Mouse (Mus musculus) testis, adult 2 months (tissue): ENCODE measurements around the gene Mpg. TPM values are rescaled to one million over a fixed set of nuclear protein-coding genes. Genes with fewer than 3 reads are reported as not detected.
"Not testable (repeated sequence)": the region's sequence is repeated elsewhere in the genome, so short reads cannot be mapped to it uniquely, and the experiment has no call there.

Experiments
- H3K27ac ChIP-seq: fragments of 200-500 bp; 2 replicates; pipeline ENCODE4 v1.5.1; 2012; ENCODE audit warnings: low read depth, low read length; ENCODE audit not compliant: control insufficient read depth, insufficient read depth
- H3K27me3 ChIP-seq: fragments of 200-500 bp; 2 replicates; pipeline ENCODE4 v1.6.1; 2012; ENCODE audit warnings: mild to moderate bottlenecking, low read length, moderate library complexity; ENCODE audit not compliant: control insufficient read depth, insufficient read depth
- H3K36me3 ChIP-seq: fragments of 200-500 bp; 2 replicates; pipeline ENCODE4 v1.6.1; 2012; ENCODE audit warnings: mild to moderate bottlenecking, low read length; ENCODE audit not compliant: control insufficient read depth, insufficient read depth
- H3K4me1 ChIP-seq: fragments of 200-500 bp; 2 replicates; pipeline ENCODE4 v1.6.1; 2012; ENCODE audit warnings: low read length; ENCODE audit not compliant: control insufficient read depth, insufficient read depth
- H3K4me3 ChIP-seq: fragments of 200-500 bp; 2 replicates; pipeline ENCODE4 v1.5.1; 2012; ENCODE audit warnings: low read depth, mild to moderate bottlenecking, low read length, moderate library complexity, mixed read lengths; ENCODE audit not compliant: control insufficient read depth
- CTCF ChIP-seq: fragments of 200-500 bp; IDR thresholded peaks from 2 replicates; pipeline ENCODE4 v1.5.1; 2012; ENCODE audit warnings: low read depth, mild to moderate bottlenecking, inconsistent platforms, low read length, moderate library complexity; ENCODE audit not compliant: control insufficient read depth, insufficient read depth, insufficient replicate concordance
- POLR2A ChIP-seq: fragments of 200-500 bp; IDR thresholded peaks from 2 replicates; pipeline ENCODE4 v1.6.1; 2012; ENCODE audit warnings: low read depth, mild to moderate bottlenecking, inconsistent platforms, low read length, moderate library complexity; ENCODE audit not compliant: control insufficient read depth
- polyA plus RNA-seq: library from polyadenylated mRNA; depleted of rRNA; stranded (reverse); fragments of >200 nt; gene quantifications from 2 replicates; pipeline ENCODE4 v1.2.3, GENCODE M21; 2012

Mpg gene
- polyA plus RNA-seq, 1 experiment = 16.3 TPM

DNA sequence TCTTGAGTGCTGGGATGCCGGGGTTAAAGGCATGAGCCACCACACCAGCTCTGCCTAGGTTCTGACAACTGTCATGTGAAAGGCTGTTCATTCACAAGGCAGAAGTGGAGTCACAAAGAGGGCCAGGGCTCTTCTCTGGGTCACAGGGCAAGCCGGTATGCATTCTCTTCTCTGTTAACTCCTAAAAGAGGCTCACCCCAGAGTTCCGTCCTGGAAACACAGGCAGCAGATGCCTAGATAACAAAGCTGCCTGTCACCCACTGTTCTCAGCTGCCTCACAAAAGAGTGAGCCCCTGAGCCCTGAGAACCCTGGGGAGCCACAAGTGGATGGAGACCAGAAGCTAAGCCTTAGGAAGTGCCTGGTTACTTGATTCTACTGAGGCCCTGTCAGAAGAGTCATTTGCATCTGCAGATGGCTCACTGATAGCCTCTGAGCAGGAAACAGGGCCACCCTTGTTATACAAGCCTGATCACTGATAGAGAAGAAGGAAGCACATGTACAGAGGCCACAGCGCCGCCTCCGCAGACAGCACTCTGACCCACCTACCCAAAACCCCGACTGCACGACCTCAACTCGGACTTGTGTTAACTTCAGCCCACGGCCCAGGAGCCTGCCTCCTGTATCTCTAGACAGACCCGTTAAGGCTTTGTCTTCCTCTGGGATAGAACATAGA is 30.3 kb upstream of the Mpg start:
- H3K36me3 ChIP-seq = no peaks in the 10 kb centered on the region
- no peaks in the 10 kb centered on the region for H3K4me1 ChIP-seq
- no peak overlapping the region for H3K27ac ChIP-seq

DNA sequence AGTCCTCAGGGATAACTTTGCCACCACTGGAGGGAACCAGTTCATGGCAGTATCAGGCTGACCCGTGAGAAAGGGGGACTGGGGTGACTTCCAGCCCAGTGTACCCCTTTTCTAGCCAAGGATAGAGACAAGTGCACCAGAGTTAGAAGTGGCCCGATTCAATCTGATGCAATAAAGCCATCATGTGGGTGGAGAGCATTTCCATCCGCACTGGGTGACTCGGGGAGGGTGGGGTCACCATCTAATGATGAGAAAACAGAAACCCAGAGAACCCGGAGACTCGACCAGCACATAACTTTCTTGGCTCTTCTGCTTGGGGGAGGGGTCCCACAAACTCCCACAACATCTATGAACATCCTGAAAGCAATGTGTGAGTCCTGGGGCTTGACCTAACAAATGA is 29.6 kb upstream of the Mpg start:
- Histone ChIP-seq H3K4me1 (no peaks in the 10 kb centered on the region), H3K4me3 (no peak overlapping the region), H3K36me3 (no peaks in the 10 kb centered on the region), H3K27me3 (no peaks in the 10 kb centered on the region), H3K27ac (no peak overlapping the region)
- no peak for TF ChIP-seq POLR2A
- no peak for TF ChIP-seq CTCF

More for the DNA sequence above, 30.3 kb upstream of the Mpg start:
- no peaks in the 10 kb centered on the region for H3K27me3 ChIP-seq
- no peak overlapping the region for H3K4me3 ChIP-seq
- TF ChIP-seq POLR2A = no peak
- TF ChIP-seq CTCF = no peak

DNA sequence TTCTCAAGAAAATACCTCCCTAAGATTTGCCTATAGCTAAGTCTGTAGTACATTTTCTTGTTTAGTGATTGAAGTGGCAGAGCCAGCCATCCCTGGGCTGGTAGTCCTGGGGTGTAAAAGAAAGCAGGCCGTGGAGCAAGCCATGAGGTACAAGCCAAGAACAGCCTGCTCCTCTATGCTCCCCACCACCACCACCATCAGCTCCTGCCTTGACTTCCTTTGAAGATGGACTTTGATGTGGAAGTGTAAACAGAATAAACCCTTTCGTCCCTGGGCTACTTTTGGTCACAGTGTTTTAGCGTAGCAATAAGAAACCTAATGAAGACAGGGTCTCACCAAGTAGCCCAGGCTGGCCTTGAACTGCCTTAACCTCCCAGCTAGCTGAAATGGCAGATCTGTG is 28.5 kb upstream of the Mpg start:
- TF ChIP-seq POLR2A (no peak), CTCF (no peak)
- Histone ChIP-seq H3K4me3 (no peak overlapping the region), H3K27ac (no peak overlapping the region), H3K27me3 (no peaks in the 10 kb centered on the region), H3K4me1 (no peaks in the 10 kb centered on the region), H3K36me3 (no peaks in the 10 kb centered on the region)

DNA sequence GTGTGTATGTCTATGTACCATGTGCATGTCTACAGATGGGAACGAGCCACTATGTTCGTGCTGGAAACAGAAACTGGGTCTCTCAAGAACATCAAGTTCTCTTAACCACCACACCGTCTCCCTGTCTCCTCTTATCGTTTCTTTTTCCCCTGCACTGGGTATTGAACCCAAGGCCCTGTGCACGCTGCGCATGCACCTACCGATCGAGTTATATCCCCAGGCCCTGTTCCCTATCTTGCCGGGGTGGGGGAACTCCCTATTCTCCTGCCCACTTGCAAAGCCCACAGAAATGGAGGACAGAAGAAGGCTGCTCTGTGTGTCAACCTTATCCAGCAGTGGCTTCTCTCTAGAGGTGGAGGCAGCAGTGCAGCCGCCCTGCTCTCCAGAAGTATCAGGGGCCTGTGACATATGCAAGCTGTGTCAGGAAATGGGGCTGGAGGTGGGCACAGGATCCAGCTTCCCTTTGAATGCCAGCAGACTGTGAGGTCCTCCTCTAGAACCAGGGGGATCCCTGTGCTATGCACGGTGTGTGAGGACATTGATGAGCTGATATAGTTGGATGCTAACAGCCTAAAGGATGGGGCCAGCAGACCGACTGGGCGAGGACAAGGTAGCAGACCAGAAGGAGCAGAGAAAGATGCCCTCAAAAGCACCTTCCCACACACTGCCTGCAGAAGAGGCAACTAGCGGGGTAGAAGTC is 27.9 kb upstream of the Mpg start:
- Histone ChIP-seq H3K27me3 (no peaks in the 10 kb centered on the region), H3K27ac (no peak overlapping the region), H3K36me3 (no peaks in the 10 kb centered on the region), H3K4me1 (no peaks in the 10 kb centered on the region), H3K4me3 (no peak overlapping the region)
- TF ChIP-seq CTCF (no peak), POLR2A (no peak)

DNA sequence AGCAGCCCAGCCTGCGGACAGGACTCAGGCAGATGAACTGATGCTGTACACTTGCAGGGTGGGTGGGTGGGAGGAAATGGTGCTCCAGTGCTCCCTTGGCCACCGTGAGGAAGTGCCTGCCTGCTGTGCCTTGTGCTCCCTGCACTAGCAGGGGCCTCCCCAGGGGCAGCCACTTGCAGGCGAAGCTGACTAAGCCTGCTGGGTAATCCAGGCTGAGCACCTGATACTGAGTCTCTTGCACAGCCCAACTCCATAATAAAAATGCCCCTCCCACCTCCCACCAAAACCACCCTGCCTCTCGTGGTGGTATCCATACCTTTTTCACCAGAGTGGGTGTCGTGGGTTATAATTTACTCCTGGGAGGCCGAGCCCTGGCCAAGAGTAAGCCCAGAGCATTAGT is 27.1 kb upstream of the Mpg start:
- H3K36me3 ChIP-seq = no peaks in the 10 kb centered on the region
- H3K27me3 ChIP-seq = no peaks in the 10 kb centered on the region
- H3K4me3 ChIP-seq = no peak overlapping the region
- TF ChIP-seq CTCF = no peak
- no peak for TF ChIP-seq POLR2A
- H3K4me1 ChIP-seq = no peaks in the 10 kb centered on the region
- H3K27ac ChIP-seq = no peak overlapping the region

DNA sequence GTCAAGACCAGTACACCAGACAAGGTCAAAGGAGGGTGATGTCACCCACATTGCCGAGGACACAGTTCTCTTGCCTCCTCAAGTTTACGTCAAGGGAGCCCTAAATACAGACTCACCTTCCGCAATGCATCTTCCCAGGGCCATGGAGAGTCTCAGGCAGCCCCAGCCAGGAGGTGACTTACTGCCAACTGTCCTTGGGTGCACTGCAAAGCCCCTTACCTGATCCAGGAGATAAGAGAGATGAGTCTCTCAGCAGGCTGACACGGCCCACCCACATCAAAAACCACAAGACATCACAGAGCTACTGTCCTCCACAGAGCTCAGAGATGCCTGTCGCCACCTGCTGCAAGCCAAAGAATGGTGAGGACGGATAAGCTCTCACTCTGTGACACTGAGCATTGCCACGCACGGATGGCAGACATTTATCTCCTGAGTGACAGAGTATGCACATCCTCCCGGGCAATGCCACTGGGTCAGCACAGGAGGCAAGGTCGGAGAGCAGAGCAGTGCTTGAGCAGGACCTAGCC is 26.2 kb upstream of the Mpg start, which contains the start of gene Il9r:
Il9r (minus strand) TSS at position 205 of the 527 bp plus-strand sequence.
- Histone ChIP-seq H3K4me1 (peaks cover 4% of the 10 kb centered on the region), H3K4me3 (no peak within 1 kb of the TSS), H3K27me3 (no peaks in the 10 kb centered on the region), H3K36me3 (no peaks in the 10 kb centered on the region), H3K27ac (no peak within 1 kb of the TSS)
- no peak for TF ChIP-seq CTCF
- TF ChIP-seq POLR2A = no peak

DNA sequence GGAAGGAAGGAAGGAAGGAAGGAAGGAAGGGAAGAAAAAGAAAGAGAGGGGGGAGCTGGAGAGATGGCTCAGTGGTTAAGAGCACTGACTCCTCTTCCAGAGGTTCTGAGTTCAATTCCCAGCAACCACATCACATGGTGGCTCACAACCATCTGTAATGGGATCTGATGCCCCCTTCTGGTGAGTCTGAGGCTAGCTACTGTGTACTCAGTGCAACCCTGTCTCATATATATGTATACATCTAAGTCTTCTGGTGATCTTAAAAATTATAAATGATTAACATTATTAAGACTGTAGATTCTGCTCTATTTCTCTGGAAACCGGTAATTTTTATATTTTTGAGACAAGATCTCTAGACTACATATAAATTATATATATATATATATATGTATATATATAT is 25.3 kb upstream of the Mpg start:
- H3K4me1 ChIP-seq = not testable (repeated sequence)

More for the DNA sequence above, 25.3 kb upstream of the Mpg start:
- not testable (repeated sequence) for H3K27me3 ChIP-seq, H3K36me3 ChIP-seq, H3K27ac ChIP-seq, H3K4me3 ChIP-seq
